Mouse (Mus musculus) heart, postnatal 0 days (tissue): ENCODE data around the gene Ikbke. TPM values are rescaled to one million over a fixed set of nuclear protein-coding genes. Genes with fewer than 3 reads are reported as not detected.
A peak's percentile ranks its signal among the peaks of the same experiment; 100 is the strongest.

Experiments used
- ATAC-seq: fragments of 200-750 bp; cut with Nextera tagmentation; 2 replicates; pipeline ENCODE4 v1.8.0; 2017; ENCODE audit warnings: low read depth, moderate number of reproducible peaks, moderate library complexity; ENCODE audit not compliant: insufficient read depth
- DNase-seq: peaks from one replicate; pipeline ENCODE4 v3.0.0-alpha.2; 2016; ENCODE audit warnings: low spot score
- H3K27ac ChIP-seq: fragments of 300-500 bp; sonication (generic); 2 replicates; pipeline ENCODE4 v1.5.1; 2014; ENCODE audit warnings: low read depth, mild to moderate bottlenecking
- H3K27me3 ChIP-seq: fragments of 300-500 bp; sonication (generic); 2 replicates; pipeline ENCODE4 v1.6.1; 2014; ENCODE audit warnings: low read length, mixed read lengths; ENCODE audit not compliant: control insufficient read depth, insufficient read depth
- H3K36me3 ChIP-seq: fragments of 300-500 bp; sonication (generic); replicated peaks from 2 replicates; pipeline ENCODE4 v1.6.1; 2014; ENCODE audit warnings: low read length, mixed read lengths; ENCODE audit not compliant: control insufficient read depth, insufficient read depth
- H3K4me1 ChIP-seq: fragments of 300-500 bp; sonication (generic); 2 replicates; pipeline ENCODE4 v1.6.1; 2014; ENCODE audit warnings: antibody characterized with exemption; ENCODE audit not compliant: control insufficient read depth, insufficient read depth
- H3K4me2 ChIP-seq: fragments of 300-500 bp; sonication (generic); 2 replicates; pipeline ENCODE4 v1.6.1; 2014; ENCODE audit warnings: low read depth, mild to moderate bottlenecking, low read length, moderate library complexity
- H3K4me3 ChIP-seq: fragments of 300-500 bp; sonication (generic); 2 replicates; pipeline ENCODE4 v1.5.1; 2014; ENCODE audit warnings: low read depth, low read length
- H3K9ac ChIP-seq: fragments of 300-500 bp; sonication (generic); replicated peaks from 2 replicates; pipeline ENCODE4 v1.6.1; 2014; ENCODE audit warnings: low read depth, low read length, mixed read lengths
- H3K9me3 ChIP-seq: fragments of 300-500 bp; sonication (generic); replicated peaks from 2 replicates; pipeline ENCODE4 v1.6.1; 2016; ENCODE audit warnings: low read length; ENCODE audit not compliant: control insufficient read depth
- CTCF ChIP-seq: IDR thresholded peaks from 2 replicates; pipeline ENCODE4 v1.5.1; 2016; ENCODE audit warnings: antibody characterized with exemption, control low read depth, low read depth
- EP300 ChIP-seq: IDR thresholded peaks from 2 replicates; pipeline ENCODE4 v1.6.1; 2016; ENCODE audit warnings: antibody characterized with exemption, low read depth
- WGBS: fragments of 180-500 bp; shearing (Covaris S2); extraction: QIAGEN DNeasy Blood & Tissue Kit; methylation state at CpG from one replicate; pipeline ENCODE4 v1.1.7; 2014; 5-methylcytosine and 5-hydroxymethylcytosine counted together
- polyA plus RNA-seq: library from polyadenylated mRNA; unstranded; fragments of >200 nt; fragmentation: Nextera tagmentation; extraction: Ambion mirVana; gene quantifications from 2 replicates; pipeline ENCODE4 v1.2.1, GENCODE M21; 2015
- total RNA-seq: library from RNA; depleted of rRNA; stranded (reverse); fragments of >200 nt; gene quantifications from 2 replicates; pipeline ENCODE4 v1.2.3, GENCODE M21; 2014; ENCODE audit warnings: low replicate concordance; rRNA removed

Ikbke gene
- total and polyA plus RNA-seq, 2 experiments from 2014 or later, result 1.5 to 2.6 TPM

DNA sequence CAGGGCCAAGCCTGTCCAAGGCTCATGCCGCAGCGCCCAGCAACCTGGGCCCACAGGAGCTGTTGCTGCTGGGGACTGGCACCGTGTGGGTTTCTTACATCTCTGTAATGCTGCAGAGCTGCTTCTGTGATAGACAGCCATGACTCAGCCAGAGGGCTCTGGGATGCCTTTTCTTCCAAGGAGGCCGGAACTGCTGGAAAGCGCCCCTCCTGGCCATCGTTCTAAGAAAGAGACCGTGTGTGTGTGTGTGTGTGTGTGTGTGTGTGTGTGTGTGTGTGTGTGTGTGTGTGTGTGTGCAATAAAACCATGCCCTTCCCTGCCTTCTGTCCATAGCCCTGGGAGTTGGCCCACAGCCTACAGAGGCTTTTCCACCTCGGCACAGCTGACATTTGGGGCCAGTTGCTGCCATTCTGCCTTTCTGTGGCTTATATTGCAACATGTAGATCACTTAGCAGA lies 69.4 kb downstream of the Ikbke start:
- H3K27ac ChIP-seq, result no peak overlapping the region
- no peak for DNase-seq
- H3K4me1 ChIP-seq, result peaks cover 5% of the 10 kb centered on the region
- H3K9me3 ChIP-seq, result no peaks in the 10 kb centered on the region
- H3K4me2 ChIP-seq, result no peak overlapping the region
- H3K4me3 ChIP-seq, result no peak overlapping the region
- WGBS, result 69% methylated on average over 8 of the region's 8 CpGs
- ATAC-seq, result no peak
- no peaks in the 10 kb centered on the region for H3K36me3 ChIP-seq
- H3K9ac ChIP-seq, result no peak overlapping the region
- H3K27me3 ChIP-seq, result no peaks in the 10 kb centered on the region
- no peak for TF ChIP-seq EP300
- TF ChIP-seq CTCF, result no peak

DNA sequence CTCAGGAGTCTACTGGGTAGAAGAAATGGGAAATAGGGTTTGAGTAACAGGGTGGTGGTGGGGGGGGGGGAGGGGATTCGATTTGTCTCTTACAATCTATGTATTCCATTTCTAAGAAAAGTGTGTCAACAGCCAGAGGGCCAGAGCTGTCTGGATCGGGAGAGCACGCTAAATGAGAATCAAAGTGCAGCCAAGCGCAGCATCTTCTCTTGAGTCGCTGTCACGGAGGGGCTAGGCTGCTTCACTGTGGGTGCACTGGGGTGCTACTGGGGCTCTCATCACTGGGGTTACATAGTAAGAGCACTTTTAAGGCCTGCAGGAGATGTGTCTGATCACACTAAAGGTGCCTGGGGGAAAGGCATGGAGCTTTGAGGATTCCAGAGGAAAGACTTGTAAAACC lies 70.6 kb downstream of the Ikbke start:
- no peak for DNase-seq
- no peak for ATAC-seq
- WGBS, result 86% methylated on average over 6 of the region's 6 CpGs

DNA sequence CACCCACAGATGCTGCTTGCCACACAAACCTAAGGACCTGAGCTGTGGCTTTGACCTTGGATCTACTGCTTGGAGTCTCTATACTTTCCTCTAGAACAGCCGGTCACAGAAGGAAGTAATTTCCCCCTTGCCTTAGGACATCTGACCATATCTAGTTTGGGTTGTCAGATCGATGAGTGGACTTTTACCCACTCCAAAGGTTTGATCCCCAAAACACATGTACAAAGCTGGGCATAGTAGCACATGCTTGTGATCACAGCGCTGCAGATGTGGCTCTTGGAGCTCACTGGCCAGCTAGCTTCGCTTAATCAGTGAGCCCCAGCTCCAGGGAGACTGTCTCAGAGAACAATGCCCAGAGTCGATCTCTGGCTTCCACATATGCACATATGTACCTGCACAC lies 71.3 kb downstream of the Ikbke start:
- Histone ChIP-seq H3K27ac (no peak overlapping the region), H3K4me3 (no peak overlapping the region), H3K4me1 (peaks cover 1% of the 10 kb centered on the region), H3K36me3 (no peaks in the 10 kb centered on the region), H3K27me3 (no peaks in the 10 kb centered on the region), H3K9me3 (no peaks in the 10 kb centered on the region), H3K9ac (no peak overlapping the region), H3K4me2 (no peak overlapping the region)
- DNase-seq (no peak), ATAC-seq (no peak)
- TF ChIP-seq CTCF (no peak), EP300 (no peak)
- 84% methylated on average over 5 of the region's 5 CpGs for WGBS

More for the DNA sequence above, 70.6 kb downstream of the Ikbke start:
- no peak overlapping the region for H3K4me2 ChIP-seq
- H3K4me1 ChIP-seq, result peaks cover 5% of the 10 kb centered on the region
- no peak overlapping the region for H3K4me3 ChIP-seq
- no peak overlapping the region for H3K27ac ChIP-seq
- H3K9ac ChIP-seq, result no peak overlapping the region
- no peaks in the 10 kb centered on the region for H3K36me3 ChIP-seq
- H3K9me3 ChIP-seq, result no peaks in the 10 kb centered on the region
- no peaks in the 10 kb centered on the region for H3K27me3 ChIP-seq
- TF ChIP-seq EP300, result no peak
- TF ChIP-seq CTCF, result no peak

DNA sequence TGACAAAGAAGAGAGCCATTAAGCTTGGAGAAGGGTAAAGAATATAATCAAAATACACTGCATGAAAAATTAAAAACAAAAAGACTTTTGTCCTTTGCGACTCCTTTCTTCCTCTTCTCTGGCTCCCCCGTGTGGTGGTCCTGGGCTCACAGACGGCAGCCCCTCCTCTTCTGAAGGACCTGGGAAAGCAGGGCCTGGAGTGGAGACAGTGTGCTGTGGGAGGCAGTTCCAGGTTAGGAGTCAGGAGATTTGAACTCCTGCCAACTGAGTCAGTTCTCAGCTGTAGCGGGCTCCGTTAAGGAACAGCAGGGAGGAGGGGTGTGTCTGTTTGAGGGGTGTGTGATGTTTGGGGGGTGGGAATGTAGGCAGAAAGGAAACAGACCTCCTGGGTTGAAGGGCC lies 71.9 kb downstream of the Ikbke start:
- H3K36me3 ChIP-seq, result no peaks in the 10 kb centered on the region
- H3K9me3 ChIP-seq, result no peaks in the 10 kb centered on the region
- no peak overlapping the region for H3K4me3 ChIP-seq
- H3K9ac ChIP-seq, result no peak overlapping the region
- H3K4me2 ChIP-seq, result no peak overlapping the region
- H3K27me3 ChIP-seq, result no peaks in the 10 kb centered on the region
- H3K27ac ChIP-seq, result no peak overlapping the region
- DNase-seq, result peak; percentile 49
- TF ChIP-seq CTCF, result peak; percentile 80
- no peak for TF ChIP-seq EP300
- 2% methylated on average over 5 of the region's 5 CpGs for WGBS
- no peaks in the 10 kb centered on the region for H3K4me1 ChIP-seq
- ATAC-seq, result peak; percentile 59

DNA sequence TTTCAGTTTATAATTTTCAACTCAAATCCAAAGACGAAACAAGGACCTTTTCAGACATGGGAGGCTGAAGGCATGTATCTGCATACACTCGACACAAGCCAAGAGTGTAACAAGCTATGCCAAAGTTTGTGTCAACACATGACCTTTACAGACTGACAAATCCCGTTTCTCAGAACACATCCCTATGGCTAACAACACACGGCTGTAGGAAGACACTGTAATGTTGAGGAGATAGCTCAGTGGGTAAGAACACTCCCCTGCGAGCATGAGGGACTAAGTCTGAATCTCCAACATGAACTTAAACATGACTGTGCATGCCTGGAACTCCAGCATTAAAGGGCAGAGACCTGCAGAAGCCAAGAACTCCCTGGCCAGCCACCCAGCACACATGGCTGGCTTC lies 73.1 kb downstream of the Ikbke start:
- Histone ChIP-seq H3K4me3 (no peak overlapping the region), H3K36me3 (no peaks in the 10 kb centered on the region), H3K9ac (no peak overlapping the region), H3K4me1 (no peaks in the 10 kb centered on the region), H3K9me3 (no peaks in the 10 kb centered on the region), H3K27ac (no peak overlapping the region), H3K27me3 (no peaks in the 10 kb centered on the region), H3K4me2 (no peak overlapping the region)
- no peak for ATAC-seq
- WGBS, result 55% methylated on average over 5 of the region's 5 CpGs
- TF ChIP-seq CTCF (no peak), EP300 (no peak)
- no peak for DNase-seq

DNA sequence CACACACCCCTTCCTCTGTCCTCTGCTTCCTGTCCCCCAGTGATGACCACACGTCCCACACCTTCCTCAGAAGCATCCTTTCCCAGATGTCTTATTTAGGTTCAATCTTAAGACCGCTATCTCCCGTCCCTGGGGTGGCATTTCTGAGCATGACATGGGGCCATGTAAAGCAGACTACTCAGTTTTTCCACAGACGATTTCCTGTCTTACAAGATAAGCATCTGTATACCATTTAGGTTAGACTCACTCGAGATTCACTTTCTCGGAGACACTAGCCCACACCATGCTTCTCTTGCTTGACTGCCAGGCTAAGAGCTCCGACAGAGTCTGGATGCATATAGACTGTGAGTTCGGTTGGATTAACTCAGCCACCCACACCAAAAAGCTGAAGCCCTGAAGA lies 74.9 kb downstream of the Ikbke start:
- ATAC-seq (no peak), DNase-seq (no peak)
- WGBS, result 72% methylated on average over 8 of the region's 8 CpGs
- Histone ChIP-seq H3K4me1 (no peaks in the 10 kb centered on the region), H3K4me2 (no peak overlapping the region), H3K9me3 (no peaks in the 10 kb centered on the region), H3K27ac (no peak overlapping the region), H3K4me3 (no peak overlapping the region), H3K36me3 (no peaks in the 10 kb centered on the region), H3K27me3 (no peaks in the 10 kb centered on the region), H3K9ac (no peak overlapping the region)
- TF ChIP-seq EP300, result no peak
- TF ChIP-seq CTCF, result no peak

Other genes with a start within 250 kb of the Ikbke start
- gene Mapkapk2, start 181.8 kb downstream of the Ikbke start, total RNA-seq, result 302 and 348 TPM in 2 replicates
- 62.6 and 69.9 TPM in 2 replicates for gene Mapkapk2, start 181.8 kb downstream of the Ikbke start, polyA plus RNA-seq
- 1.3 and 1.4 TPM in 2 replicates for gene Dyrk3, start 141.3 kb downstream of the Ikbke start, total RNA-seq
- 0.60 and 0.86 TPM in 2 replicates for gene Dyrk3, start 141.3 kb downstream of the Ikbke start, polyA plus RNA-seq
- gene Eif2d, start 126.4 kb downstream of the Ikbke start, total RNA-seq, result 16.6 and 27.0 TPM in 2 replicates
- 38.3 and 39.6 TPM in 2 replicates for gene Eif2d, start 126.4 kb downstream of the Ikbke start, polyA plus RNA-seq
- gene Rassf5, start 34.3 kb downstream of the Ikbke start, total RNA-seq, result 3.3 and 23.4 TPM in 2 replicates
- 2.9 and 3.3 TPM in 2 replicates for gene Rassf5, start 34.3 kb downstream of the Ikbke start, polyA plus RNA-seq
- 18.1 and 29.7 TPM in 2 replicates for gene Srgap2, start 247.7 kb upstream of the Ikbke start, total RNA-seq
- gene Srgap2, start 247.7 kb upstream of the Ikbke start, polyA plus RNA-seq, result 5.9 and 6.4 TPM in 2 replicates
- gene Fam72a, start 248.3 kb upstream of the Ikbke start, total RNA-seq, result not detected in 2 replicates
- gene Fam72a, start 248.3 kb upstream of the Ikbke start, polyA plus RNA-seq, result 1.1 and 1.6 TPM in 2 replicates